Mouse (Mus musculus): Measurements from ENCODE around the gene Asphd2.

The Asphd2 gene

GRCm38 (mm10) chr5:112391676-112392323 is 2.9 kb downstream of the Asphd2 start:
- DNase-seq (ENCODE audit: extremely low read depth, low read depth) = no peak

GRCm38 (mm10) chr5:112391002-112391401 is 3.7 kb downstream of the Asphd2 start:
- DNase-seq (ENCODE audit: extremely low read depth, low read depth) = no peak

GRCm38 (mm10) chr5:112389352-112389751 is 5.3 kb downstream of the Asphd2 start:
- no peak for DNase-seq (ENCODE audit: extremely low read depth, low read depth)

- peak; percentile 18 for DNase-seq (ENCODE audit: extremely low read depth, low read depth)
Measured at GRCm38 (mm10) chr5:112385973-112386372, 8.7 kb downstream of the Asphd2 start.

- DNase-seq (ENCODE audit: extremely low read depth, low read depth) = no peak
Measured at GRCm38 (mm10) chr5:112384805-112385472, 9.7 kb downstream of the Asphd2 start.

GRCm38 (mm10) chr5:112382641-112383330 is 11.9 kb downstream of the Asphd2 start:
- no peak for DNase-seq (ENCODE audit: extremely low read depth, low read depth)

- DNase-seq (ENCODE audit: extremely low read depth, low read depth) = no peak
Measured at GRCm38 (mm10) chr5:112382042-112382441, 12.6 kb downstream of the Asphd2 start.

GRCm38 (mm10) chr5:112381154-112381553 is 13.5 kb downstream of the Asphd2 start:
- DNase-seq (ENCODE audit: extremely low read depth, low read depth) = no peak

GRCm38 (mm10) chr5:112378716-112379115 is 15.9 kb downstream of the Asphd2 start:
- DNase-seq (ENCODE audit: extremely low read depth, low read depth) = no peak

- DNase-seq (ENCODE audit: extremely low read depth, low read depth) = no peak
Measured at GRCm38 (mm10) chr5:112377380-112377779, 17.3 kb downstream of the Asphd2 start.

- no peak for DNase-seq (ENCODE audit: extremely low read depth, low read depth)
Measured at GRCm38 (mm10) chr5:112376111-112376510, 18.6 kb downstream of the Asphd2 start.

- no peak for DNase-seq (ENCODE audit: extremely low read depth, low read depth)
Measured at GRCm38 (mm10) chr5:112371933-112372332, 22.7 kb downstream of the Asphd2 start.

- no peak for DNase-seq (ENCODE audit: extremely low read depth, low read depth)
Measured at GRCm38 (mm10) chr5:112370236-112370813, 24.3 kb downstream of the Asphd2 start.

GRCm38 (mm10) chr5:112369326-112369725 is 25.3 kb downstream of the Asphd2 start:
- DNase-seq (ENCODE audit: extremely low read depth, low read depth) = no peak

- DNase-seq (ENCODE audit: extremely low read depth, low read depth) = no peak
Measured at GRCm38 (mm10) chr5:112368666-112369065, 26.0 kb downstream of the Asphd2 start.

- DNase-seq (ENCODE audit: extremely low read depth, low read depth) = no peak
Measured at GRCm38 (mm10) chr5:112367929-112368328, 26.7 kb downstream of the Asphd2 start.

GRCm38 (mm10) chr5:112367338-112367737 is 27.3 kb downstream of the Asphd2 start:
- no peak for DNase-seq (ENCODE audit: extremely low read depth, low read depth)

GRCm38 (mm10) chr5:112366879-112367278 is 27.8 kb downstream of the Asphd2 start:
- DNase-seq (ENCODE audit: extremely low read depth, low read depth) = no peak

- DNase-seq (ENCODE audit: extremely low read depth, low read depth) = no peak
Measured at GRCm38 (mm10) chr5:112364184-112364797, 30.4 kb downstream of the Asphd2 start.

GRCm38 (mm10) chr5:112360077-112360476 is 34.6 kb downstream of the Asphd2 start:
- DNase-seq (ENCODE audit: extremely low read depth, low read depth) = no peak

GRCm38 (mm10) chr5:112359520-112359919 is 35.1 kb downstream of the Asphd2 start:
- peak; percentile 96 for DNase-seq (ENCODE audit: extremely low read depth, low read depth)

GRCm38 (mm10) chr5:112356322-112356721 is 38.3 kb downstream of the Asphd2 start:
- DNase-seq (ENCODE audit: extremely low read depth, low read depth) = no peak

Measured in MEL-GATA-1-ER (cell line).